Mouse (Mus musculus): Measurements from ENCODE around the gene Gng12.
A peak's percentile ranks its signal among the peaks of the same experiment; 100 is the strongest.
"Not testable (repeated sequence)": the region's sequence is repeated elsewhere in the genome, so short reads cannot be mapped to it uniquely, and the experiment has no call there.

Gene Gng12

DNA sequence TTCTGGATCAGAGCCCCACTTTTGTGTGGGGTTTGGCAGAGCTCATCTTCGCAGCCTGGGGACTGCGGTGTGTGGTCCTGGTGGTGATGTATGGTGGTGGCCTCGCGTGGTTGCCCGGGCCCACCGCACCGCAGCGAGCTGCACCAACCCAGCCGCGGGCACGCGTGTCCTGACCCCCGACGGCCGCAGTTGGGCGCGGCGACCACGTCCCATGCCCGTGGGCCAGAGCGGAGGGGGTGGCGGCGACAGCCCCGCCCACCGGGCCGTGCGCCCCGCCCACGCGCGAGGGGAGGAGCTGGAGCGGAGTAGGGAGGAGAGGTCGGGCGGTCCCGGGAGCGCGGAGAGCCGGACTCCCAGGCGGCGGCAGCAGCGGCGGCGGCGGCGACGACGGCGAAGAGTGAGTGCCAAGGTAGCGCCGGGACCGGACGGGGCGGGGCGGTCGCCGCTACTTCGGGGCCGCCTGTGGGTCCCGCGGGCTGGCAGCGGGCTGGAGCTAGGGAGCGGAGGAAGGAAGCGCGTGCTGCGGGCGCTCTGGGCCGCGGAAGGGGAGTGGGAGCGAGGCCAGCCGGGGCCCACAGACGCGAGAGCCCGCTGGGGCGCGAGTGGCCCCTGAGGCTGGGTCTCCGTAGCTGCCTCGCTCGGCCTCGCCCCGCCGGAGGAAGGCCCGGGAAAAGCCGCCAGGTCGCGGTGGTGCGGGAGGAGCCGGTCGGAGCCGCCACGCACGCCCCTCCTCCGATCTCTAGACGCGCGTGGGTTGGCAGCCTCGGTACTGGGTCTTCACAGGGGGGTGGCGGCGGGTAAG, at the start of gene Gng12:
TSS of gene Gng12 (plus strand) at position 279 of the 802 bp plus-strand sequence.
- DNase-seq: peak; percentile 89

DNA sequence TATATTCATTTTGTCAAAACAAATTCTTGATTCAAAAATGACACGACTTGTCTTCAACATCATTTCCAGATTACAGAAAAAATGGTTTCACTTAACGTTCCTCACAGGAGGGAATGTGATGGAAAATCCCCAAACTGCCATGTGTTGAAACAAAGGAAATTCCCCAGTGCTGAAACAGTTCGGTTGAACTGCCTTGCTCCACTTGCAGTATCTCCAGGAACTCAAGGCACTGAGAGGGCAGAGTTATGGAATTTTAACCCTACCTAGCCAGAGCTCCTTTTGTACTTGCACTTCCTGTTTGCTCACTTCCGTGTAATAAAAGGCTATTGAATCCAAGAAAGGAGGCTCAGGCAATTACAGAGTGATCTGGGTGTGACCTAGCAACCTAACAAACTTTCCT, 47.3 kb upstream of the Gng12 start:
- DNase-seq: no peak

DNA sequence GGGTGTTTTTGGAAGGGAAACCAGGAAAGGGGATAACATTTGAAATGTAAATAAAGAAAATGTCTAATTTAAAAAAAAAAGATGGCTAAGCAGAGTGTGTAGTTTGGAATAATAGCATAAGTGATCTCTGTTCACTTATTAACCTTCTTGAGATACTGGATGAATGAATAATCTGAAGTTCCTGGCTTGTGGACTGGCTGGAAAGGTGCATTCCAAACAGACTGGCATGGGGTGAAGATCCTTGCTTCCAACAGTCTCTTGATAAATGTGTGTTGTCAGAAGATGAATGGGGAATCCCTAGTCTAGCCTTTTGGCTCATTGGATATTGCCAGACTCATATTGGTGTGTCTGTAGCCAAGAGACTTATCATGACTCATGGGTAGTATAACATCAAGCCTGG, 40.0 kb upstream of the Gng12 start:
- DNase-seq: no peak

DNA sequence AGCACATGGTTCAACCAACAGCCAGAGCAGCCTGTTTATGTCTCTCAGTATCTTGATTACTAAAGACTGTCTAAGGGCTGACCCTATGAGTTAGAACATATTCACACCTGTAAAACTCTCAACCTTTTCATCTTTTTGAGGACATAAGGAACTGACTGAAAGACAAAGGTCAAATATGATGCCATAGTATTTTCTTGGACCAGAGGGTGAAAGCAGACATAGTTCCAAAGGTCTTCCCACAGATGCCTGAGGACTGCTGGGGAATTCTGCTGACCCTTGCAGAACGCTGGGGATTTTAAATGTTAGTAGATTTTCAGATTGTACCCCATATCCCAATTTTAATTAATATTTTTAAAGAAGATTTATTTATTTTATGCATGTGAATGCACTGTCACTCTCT, 37.8 kb upstream of the Gng12 start:
- DNase-seq: no peak

DNA sequence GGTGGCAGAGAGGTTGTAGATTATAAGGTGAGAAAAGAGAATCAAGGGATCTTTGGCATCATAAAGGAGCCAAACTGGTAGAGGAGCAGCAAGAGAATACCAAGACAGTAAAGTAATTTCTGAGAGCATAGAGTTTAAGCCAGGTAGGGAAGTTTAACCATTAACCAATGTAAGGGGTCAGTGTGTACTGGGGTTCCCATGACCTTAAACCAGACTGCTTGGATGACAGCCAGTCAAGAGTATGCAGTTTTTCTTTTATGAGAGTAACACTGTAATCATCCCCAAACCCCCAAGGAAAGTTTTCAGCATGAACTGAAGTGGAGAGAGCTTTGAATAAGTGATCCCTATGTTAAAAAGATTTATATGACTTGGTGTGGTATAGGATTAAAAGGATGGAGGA, 36.8 kb upstream of the Gng12 start:
- no peak for DNase-seq

DNA sequence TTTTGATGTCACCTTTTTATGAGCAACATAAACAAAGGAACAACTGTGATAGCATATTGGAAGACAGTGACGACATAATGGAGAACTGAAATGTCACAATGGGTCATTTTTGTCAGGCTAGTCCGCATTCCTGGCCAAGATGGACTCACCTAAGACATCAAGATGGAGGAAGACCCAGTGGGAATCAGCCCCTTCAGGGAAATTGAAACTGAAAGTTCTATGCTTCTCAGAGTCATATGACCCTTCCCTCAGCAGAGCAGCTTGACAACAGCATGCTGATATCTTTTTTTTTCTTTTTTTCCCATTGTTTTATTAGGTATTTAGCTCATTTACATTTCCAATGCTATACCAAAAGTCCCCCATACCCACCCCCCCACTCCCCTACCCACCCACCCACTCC, 31.7 kb upstream of the Gng12 start:
- DNase-seq: no peak

DNA sequence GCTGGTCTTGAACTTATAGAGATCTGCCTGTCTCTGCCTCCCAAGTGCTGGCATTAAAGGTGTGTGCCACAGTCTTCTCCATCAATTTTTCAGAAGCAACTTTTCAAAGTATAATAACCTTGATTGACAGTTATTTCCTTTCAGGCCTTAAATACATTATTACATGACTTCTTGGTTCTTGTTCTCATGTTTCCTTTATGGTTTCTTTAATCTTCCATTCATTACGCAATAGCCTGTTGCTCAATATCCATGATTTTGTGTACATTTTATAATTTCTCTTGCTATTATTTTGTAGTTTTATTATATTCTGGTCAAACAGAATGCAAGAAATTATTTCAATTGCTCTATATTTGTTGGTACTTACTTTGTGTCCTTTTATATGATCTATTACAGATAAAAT, 29.9 kb upstream of the Gng12 start:
- no peak for DNase-seq

DNA sequence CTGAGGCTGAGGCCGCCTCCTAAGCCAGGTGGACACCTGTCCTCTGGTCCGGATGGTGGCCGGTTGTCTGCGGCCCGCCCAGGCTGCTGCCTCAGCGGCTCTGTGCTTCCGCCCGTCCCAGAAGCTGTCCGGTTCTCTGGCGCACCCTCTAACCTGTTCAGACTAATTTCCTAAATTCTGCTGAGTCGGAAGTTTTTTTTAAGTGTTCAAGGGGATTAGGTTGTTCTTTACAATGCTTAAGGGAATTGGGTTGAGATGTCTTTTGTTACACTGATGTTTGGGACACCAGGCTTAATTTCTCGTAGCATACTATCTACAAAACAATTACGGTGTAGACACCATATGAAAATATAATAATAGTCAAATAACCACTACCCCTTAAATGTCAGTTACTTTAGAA, 19.1 kb upstream of the Gng12 start:
- not testable (repeated sequence) for DNase-seq

DNA sequence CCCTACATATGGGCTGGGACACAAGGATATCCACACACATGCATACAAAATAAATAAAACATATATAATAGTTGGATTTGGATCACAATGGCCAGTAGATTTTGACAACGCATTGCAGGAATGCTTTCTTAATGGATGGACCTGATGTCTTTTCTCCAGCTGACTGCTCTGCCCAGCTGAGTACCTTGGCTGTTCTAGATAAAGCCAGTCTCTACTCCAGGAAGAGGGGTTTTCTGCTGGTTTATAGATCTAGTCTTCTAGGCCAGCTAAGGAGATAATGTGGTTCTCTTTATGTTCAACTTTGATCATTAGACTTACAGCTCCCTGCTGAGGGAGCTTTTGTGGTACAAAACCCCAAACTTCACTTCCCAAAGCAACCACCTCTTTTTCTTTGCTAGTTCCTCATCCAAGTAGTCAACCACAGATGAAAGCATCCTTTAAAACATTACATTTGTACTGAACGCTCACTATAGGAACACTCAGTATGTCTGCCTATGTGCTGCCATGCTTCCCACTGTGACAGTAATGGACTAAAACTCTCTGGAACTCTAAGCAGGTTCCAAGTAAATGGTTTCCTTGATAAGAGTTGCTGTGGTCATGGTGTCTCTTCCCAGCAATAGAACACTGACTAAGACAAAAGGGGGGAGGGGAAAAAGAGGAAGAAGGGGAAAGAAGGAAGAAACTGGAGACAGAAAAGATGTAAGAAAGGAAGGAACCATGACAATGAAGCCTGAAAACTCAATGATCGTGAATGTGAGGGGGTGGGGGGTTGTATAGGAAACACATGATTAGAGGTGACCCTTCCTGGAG, 5.6 kb upstream of the Gng12 start:
- DNase-seq: no peak

DNA sequence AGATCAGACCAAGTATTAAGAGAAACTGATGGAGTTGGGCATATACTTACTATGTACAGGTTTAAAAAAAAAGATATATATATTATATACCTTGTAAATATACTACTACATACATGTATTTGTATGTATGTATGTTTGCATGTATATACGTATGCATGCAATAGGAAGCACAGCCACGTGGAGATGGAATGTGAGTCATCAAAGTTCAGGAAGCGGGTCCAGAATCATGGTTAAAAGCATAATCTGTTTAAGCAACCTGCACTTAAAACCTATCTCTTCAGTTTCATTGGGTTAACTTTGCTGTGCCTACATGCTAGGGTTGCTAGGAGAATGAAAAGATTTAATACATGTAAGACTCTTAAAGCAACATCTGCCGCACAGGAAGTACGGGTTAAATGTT, 2.2 kb upstream of the Gng12 start:
- DNase-seq: no peak

DNA sequence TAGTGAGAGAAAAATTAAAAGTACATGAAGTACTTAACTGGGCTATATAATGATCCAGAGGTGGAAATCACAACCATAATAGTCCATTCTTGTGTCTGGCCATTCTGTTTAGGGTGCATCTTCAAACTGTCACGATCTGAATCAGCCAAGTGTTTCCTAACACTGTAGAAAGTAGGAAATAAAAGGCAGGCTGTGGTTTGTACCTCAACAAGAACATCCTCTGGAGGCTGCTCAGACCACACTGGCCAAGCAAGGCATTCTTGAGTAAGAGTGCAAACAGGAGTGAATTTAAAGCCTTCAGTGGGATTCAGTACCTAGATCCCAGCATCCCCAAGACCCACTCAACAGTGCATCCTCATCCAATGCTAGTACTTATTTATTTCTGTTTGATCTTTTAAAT, 1.2 kb upstream of the Gng12 start:
- no peak for DNase-seq

DNA sequence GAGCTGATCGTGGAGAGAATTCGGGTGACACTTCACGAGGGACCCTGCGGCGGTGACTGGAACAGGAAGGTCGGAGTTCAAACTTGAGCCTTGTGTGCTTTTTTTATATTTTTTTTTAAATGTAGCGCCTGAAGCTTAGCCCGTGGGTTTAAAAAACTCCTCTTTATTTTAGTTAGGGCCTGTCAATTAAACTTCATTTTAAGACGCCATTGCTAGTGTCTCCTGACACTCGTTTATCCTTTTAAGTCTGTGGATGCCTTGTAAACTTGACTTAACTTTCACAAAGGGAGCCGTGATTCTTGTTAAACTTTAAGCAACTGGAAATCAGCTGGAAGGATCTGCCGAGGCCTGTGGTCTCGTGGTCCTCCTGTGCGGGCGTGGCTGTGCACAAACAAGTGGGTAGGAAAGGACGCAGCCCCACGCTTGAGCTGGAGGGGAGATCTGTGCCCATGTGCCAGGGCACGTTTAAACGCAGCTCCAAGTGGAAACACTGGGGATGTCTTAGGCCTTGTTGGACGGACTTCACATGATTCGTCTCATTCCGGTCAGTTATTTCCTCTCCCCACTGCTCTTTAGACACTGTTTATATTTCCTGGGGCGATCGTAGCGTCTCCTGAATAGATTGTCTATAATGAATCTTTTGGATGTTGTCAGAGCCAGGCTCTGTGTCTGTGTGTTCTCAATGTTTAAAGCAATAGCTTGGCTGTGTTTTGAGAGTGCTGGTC, 886 bp downstream of the Gng12 start:
- DNase-seq: peak; percentile 19

DNA sequence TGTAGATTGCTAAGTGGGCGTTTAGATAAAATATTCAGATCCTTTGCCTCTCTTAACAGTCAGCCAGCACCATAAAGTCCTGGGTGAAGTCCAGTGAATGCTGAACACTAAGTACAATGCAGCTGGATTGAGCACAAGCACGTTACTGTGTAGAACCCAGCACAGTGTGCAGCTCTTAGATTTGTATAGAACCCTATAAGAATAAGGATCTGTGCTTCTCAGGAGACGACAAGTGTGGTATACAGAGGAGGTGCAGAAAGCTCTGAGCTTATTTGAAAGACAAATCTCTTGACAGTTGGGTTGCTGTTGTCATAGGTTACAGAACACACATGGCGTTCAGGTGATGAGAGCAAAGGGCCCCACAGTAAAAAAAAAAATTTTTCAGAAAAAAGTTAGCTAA, 1.8 kb downstream of the Gng12 start:
- no peak for DNase-seq

DNA sequence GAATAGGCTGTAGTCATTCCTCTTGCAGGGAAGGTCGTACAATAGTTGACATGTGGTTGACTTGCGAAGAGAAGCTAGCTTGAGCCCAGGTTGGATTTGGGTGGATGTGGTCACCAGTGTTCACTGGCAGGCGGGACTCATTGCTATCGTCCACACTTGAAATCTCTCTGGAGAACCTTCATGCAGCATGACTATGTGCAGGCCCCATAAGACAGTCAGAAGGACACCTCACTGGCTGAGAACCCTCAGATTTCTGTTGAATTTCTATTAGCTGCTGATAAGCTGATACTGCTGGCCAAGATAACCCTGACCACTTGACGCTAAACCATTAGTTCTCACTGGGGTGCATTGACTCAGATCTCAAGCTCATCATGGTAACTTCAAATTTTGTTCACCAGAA, 5.7 kb downstream of the Gng12 start:
- DNase-seq: no peak

DNA sequence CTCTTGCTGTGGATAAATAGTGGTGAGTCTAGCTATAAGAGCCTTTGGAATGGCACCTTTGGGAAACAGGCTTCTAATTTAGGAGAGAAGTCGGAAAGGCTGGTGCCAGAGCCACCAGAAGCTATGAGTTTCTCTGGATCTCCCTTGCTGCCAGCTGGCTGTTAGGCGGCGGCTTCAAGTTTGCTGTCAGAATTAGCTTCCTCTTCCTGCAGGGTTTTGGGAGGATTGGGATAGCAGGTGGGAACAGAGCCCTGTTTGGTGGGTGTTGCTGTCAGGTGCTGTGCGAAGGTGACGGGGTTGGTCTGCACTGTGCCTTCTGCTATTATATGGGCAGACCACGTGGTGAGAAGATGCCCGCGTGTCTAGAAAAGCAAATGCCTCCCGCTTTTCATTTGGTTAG, 7.0 kb downstream of the Gng12 start:
- DNase-seq: no peak

DNA sequence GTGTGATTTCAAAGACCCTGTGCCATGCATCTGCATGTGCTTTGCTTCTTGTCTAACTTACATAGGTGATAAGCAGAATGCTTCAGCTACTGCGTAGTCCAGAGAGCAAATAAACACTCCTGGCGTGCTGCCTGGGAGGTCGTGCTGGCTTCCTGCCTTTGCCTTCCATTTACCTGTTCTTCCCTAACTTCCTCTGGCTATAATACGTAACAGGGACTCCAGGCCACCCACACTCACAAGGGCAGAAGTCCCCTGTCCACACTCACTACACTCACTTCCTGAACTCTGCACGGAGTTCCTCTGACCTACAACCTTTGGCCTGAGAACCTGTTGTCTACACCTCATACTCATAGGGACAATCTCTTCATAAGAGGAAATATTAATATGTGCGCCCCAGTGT, 7.5 kb downstream of the Gng12 start:
- no peak for DNase-seq

DNA sequence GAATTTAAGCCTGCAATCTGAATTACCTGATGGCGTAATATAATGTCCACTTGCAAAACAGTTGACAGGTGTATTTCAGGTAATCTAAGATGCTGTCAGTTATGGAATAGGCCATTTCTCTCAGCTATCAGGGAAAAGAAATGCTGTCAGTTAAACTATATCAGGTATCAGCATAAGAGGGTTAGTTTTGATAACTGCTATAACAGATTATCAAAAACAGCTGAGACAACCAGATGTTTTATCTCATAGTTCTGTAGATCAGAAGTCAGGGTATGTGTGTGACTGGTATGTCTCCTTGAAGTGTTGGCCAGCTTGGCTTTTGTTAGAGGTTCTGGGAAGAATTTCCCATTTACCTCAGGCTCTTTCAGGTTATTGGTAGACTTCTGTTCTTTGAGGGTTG, 10.0 kb downstream of the Gng12 start:
- no peak for DNase-seq

DNA sequence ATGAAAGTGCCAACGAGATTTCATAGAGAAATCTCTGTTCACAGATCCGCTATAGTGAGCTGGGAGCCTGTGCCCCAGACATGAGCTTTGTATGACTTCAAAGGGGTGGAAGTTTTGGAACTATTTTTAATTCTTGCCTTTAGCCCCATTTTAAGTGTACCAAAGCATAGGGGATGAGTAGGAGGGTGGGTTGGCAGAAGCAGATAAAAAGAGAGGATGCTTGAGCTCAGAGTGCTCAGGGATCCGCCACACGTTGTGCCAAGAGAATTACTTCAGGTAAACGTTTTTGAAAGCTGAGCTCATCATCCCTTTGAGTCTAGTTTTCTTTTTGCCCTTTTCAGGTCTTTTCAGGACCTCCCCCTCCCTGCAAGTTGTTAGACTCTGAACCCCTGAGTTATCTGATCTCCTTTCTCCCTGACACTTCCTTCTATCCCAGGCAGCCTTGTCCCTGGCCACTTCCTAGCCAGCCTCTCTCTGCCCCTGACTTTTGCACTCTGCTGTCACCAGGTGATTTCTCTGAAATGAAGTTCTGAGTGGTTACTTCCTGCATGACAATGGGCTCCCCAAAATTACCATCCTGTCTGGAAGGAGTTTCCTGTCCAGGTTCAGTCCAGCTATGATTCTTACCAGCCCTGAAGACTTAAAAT, 12.3 kb downstream of the Gng12 start:
- DNase-seq: no peak

DNA sequence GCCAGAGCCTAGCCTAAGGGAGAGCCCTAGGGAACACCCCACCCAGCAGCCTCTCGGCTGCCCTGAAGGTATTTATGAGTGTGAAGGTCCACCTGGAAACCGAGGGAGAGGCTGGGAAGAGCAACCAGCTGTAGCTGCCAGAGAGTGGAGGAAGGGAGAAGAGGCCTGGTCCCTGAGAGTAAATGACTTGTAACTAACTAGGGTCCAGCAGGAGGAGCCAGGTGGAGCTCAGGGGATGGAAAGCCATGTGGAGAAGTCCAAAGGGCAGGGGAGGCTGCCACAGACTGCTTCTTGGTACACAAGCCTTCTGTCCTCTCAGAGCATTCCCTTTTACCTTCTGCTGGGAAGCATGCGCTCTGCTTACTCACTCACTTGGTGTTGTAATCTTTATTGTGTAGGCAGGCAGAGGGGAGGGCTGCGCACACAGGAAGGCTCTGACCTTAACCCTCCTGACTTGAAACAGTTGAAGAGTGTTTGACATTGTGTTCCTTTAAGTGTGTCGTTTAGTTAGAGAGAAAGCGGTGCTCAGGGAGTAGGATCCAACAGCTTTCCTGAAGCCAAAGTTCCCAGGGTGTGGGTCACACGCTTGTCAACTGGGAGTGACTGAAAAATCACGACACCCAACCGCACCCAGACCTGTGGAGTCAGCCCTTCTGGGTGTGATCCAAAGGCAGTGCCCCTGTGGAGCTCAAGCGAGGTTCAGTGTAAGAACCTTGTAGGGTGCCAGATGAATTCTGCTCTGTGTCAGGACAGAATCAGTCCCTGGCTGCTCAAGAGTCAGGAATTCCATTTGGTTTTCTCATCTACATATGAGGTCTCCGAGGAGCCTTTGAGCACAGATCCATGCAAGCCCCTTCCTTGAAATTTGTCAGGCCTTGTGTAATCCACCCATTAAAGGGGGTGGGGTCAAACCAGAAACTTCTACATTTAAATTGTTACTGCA, 14.6 kb downstream of the Gng12 start:
- no peak for DNase-seq

DNA sequence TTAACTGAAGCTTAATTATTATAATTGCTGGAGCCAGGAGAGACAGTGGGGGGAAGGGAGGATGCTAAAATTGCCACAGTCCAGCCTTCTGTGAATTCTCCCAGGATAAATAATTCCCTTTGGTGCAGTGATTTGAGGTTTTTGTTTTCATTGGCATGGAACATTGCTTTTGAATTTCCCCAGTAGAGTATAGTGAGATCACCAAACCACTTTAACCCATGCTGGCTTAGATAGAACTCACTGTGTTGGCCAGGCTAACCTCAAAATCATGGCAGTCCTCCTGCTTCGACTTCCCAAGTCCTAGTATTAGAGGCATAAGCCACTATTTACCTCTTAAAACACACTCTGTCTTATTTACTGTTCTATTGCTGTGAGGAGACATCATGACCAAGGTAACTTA, 17.2 kb downstream of the Gng12 start:
- DNase-seq: no peak

DNA sequence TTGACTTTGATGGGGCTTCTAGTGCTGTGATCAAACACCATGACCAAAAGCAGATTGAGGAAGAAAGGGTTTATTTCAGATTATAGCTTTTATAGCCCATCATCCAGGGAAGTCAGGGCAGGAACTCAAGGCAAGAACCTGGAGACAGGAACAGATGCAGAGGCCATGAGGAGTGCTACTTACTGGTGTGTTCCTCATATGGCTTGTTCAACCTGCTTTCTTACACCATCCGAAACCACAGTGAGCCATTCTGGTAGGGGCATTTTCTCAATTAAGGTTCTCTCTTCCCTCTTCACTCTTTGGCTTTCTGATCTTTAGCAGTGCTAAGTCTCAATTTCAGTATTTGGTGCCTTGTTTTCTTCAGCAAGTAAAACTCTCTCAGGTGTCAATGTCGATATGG, 19.4 kb downstream of the Gng12 start:
- DNase-seq: no peak

DNA sequence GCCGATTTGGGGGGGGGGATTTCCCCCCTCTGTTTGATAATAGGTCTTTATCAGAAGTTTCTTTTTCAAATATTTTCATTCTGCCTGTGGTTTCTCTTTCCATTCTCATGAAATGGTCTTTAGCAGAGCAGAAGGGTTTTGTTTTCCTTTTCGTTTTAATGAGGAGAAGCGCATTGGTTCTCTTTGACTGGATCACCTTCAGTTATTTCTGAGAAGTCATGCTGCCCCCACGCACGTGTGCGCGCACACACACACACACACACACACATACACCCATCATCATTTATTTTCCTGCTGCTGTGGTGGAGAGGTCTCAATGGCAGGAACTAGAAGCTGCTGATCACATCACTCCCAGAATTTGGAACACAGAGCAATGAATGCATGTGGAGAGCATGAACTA, 20.8 kb downstream of the Gng12 start:
- DNase-seq: no peak

Data from thymus, postnatal 25 days (tissue).